Mouse (Mus musculus) myocyte (in vitro differentiated cells): Measurements from ENCODE around the gene Fstl1.

Experiments
- CEBPB ChIP-seq: IDR thresholded peaks from 2 replicates; pipeline ENCODE4 v1.6.1; 2011; ENCODE audit warnings: mild to moderate bottlenecking, moderate library complexity; ENCODE audit not compliant: poor library complexity, insufficient read depth, severe bottlenecking
- E2F4 ChIP-seq: IDR thresholded peaks from one replicate; pipeline ENCODE4 v1.6.1; 2011; ENCODE audit warnings: mild to moderate bottlenecking, control low read depth, moderate library complexity; ENCODE audit not compliant: insufficient read depth
- MAX ChIP-seq: IDR thresholded peaks from one replicate; pipeline ENCODE4 v1.6.1; 2011; ENCODE audit warnings: low read depth, mild to moderate bottlenecking, control low read depth
- MYOD1 ChIP-seq, 3 experiments: IDR thresholded peaks; one replicate each; pipeline ENCODE4 v1.6.1; 2011; ENCODE audit warnings: control low read depth in 2 of 3, low read depth in 2 of 3, mild to moderate bottlenecking in 2 of 3, moderate library complexity in 1 of 3; ENCODE audit not compliant: insufficient read length in 2 of 3, control insufficient read depth in 1 of 3
- MYOG ChIP-seq, 3 experiments: IDR thresholded peaks; one replicate each; pipeline ENCODE4 v1.6.1; 2011; ENCODE audit warnings: control low read depth in 2 of 3, low read depth in 2 of 3, mild to moderate bottlenecking in 2 of 3; ENCODE audit not compliant: insufficient read length in 2 of 3, control insufficient read depth in 1 of 3, insufficient read depth in 1 of 3
- POLR2A ChIP-seq: IDR thresholded peaks from one replicate; pipeline ENCODE4 v1.6.1; 2011; ENCODE audit warnings: low read depth, mild to moderate bottlenecking, control low read depth, moderate library complexity; ENCODE audit not compliant: insufficient read length
- POLR2AphosphoS2 ChIP-seq: IDR thresholded peaks from one replicate; pipeline ENCODE4 v1.6.1; 2011; ENCODE audit warnings: low read depth, control low read depth; ENCODE audit not compliant: insufficient read length
- SRF ChIP-seq: IDR thresholded peaks from one replicate; pipeline ENCODE4 v1.6.1; 2011; ENCODE audit warnings: low read depth; ENCODE audit not compliant: control insufficient read depth, insufficient read length
- TCF12 ChIP-seq: IDR thresholded peaks from one replicate; pipeline ENCODE4 v1.6.1; 2011; ENCODE audit warnings: mild to moderate bottlenecking, control low read depth; ENCODE audit not compliant: poor library complexity, insufficient read depth, severe bottlenecking
- TCF3 ChIP-seq: IDR thresholded peaks from one replicate; pipeline ENCODE4 v1.6.1; 2011; ENCODE audit warnings: low read depth, control low read depth; ENCODE audit not compliant: insufficient read length
- USF1 ChIP-seq: IDR thresholded peaks from one replicate; pipeline ENCODE4 v1.6.1; 2011; ENCODE audit warnings: low read depth, mild to moderate bottlenecking, control low read depth, moderate library complexity

DNA sequence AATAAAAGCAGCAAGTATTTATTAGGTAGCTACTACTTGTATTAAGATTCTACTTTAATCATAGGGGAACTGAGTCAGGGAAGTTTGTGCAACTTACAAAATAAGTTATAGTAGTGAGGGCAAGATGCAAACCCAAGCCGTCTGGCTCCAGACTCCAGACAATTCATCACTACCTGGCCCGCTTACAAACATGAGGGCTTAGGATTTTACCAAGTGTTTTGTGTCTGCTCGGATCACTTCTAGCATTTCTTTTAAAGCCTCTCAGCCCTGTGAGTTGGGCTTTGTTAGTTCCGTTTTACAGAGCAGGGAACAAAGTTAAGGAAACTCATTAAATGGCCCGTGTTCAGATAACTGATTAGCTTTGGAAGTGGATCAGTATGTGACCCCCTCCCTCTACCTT, 1.9 kb downstream of the Fstl1 start:
- TF ChIP-seq E2F4 (no peak), SRF (no peak), POLR2A (no peak), MAX (no peak), USF1 (no peak), TCF12 (no peak), MYOG (IDR thresholded peaks at IDR 0.05; ENCODE audit: control insufficient read depth in 1 of 3, insufficient read depth in 1 of 3, insufficient read length in 2 of 3, low read depth in 2 of 3) (no peak), TCF3 (no peak), CEBPB (no peak), POLR2AphosphoS2 (no peak), MYOD1 (IDR thresholded peaks at IDR 0.05; ENCODE audit: control insufficient read depth in 1 of 3, insufficient read length in 2 of 3, low read depth in 2 of 3) (no peak)
